Mouse (Mus musculus) heart, postnatal 10 days (tissue): ENCODE measurements at regions not wholly inside any gene's neighbourhood (a gene's known extent, or its start where the extent isn't known, plus 50 kb on each side); places are given as distances from the start of the nearest gene placed in this dataset.
"Not testable (repeated sequence)": the region's sequence is repeated elsewhere in the genome, so short reads cannot be mapped to it uniquely, and the experiment has no call there.

Experiments
- DNase-seq, 2 experiments: peaks; one replicate each; pipeline ENCODE4 v3.0.0; 2021
- intact Hi-C: fragments of 180-260 bp; cut with DNase I; formaldehyde crosslinking; loops from one replicate; pipeline ENCODE4 v1.15.1; 2025

DNA sequence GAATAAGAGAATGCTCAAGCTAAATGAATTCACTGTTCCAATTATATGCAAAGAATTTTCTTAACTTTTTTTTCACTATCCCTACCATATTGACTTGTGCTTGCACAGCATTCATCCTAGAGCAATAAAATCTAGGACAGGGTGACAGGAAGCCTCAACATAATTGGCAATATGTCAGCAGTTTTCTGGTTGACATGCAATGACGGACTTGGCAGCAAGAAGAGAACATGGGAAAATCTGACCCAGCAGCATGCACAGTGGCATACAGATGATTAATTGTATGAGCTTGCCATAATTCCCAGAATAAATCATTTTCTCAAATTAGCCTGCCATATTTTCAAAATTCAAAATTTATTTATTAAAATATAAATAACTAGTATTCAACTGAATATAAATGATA lies 152.7 kb downstream of the Amy2a5 start:
- intact Hi-C loops = no loop called here
- DNase-seq = no peak

DNA sequence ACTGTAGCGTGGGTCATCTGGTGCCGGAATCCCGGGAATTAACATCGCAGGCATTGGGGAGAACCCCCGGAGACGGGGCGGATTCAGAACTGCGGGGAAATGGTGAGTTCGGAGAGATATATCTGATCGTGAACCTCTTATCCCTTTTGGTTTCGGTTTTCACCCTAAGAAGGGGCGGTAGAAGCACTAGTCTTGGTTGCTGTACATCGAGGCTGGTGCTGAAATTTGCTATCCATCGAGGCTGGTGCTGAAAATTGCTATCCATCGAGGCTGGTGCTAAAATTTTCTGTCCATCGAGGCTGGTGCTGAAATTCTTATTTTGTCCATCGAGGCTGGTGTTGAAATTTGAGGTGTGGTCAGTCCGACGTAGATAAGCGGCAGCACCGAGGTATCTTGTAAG lies 167.8 kb downstream of the Amy2a5 start:
- peak; percentile 0 to 3 for DNase-seq
- intact Hi-C loops = not testable (repeated sequence)

DNA sequence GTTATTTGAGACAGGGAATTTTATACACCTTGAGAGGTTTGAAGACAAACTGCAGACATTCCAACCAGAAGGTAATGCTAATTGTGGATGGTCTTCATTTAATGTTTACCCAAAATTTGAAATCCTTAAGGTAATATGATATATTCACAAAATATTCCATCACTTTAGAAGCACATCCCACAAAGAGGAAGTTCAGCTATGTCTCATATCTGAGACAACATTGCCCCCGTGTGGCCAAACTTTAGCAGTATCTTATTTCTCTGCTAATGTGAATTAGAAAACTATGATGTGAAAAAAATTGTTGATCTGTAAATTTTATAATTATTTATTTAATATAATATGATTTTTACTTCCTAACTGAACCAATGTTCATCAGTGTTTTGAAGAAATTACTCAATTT lies 177.9 kb downstream of the Amy2a5 start:
- DNase-seq = peak; percentile 29 to 35
- intact Hi-C loops = no loop called here
